Mouse (Mus musculus) ES-Bruce4 (cell line): ENCODE measurements around the gene Apoh. TPM values are rescaled to one million over a fixed set of nuclear protein-coding genes. Genes with fewer than 3 reads are reported as not detected.

Source experiments
- H3K27ac ChIP-seq: 2 replicates; pipeline ENCODE4 v1.5.1; 2012; ENCODE audit warnings: low read length, inconsistent platforms; ENCODE audit not compliant: insufficient read depth
- H3K27me3 ChIP-seq: 2 replicates; pipeline ENCODE4 v1.6.1; 2012; ENCODE audit warnings: mild to moderate bottlenecking, low read length, inconsistent platforms; ENCODE audit not compliant: control insufficient read depth, poor library complexity, insufficient read depth, severe bottlenecking
- H3K36me3 ChIP-seq: 2 replicates; pipeline ENCODE4 v1.6.1; 2012; ENCODE audit warnings: inconsistent platforms, mild to moderate bottlenecking, low read length, moderate library complexity; ENCODE audit not compliant: control insufficient read depth, poor library complexity, insufficient read depth, severe bottlenecking
- H3K4me1 ChIP-seq: one replicate; pipeline ENCODE4 v1.8.1; 2011; ENCODE audit warnings: low read length; ENCODE audit not compliant: control insufficient read depth, insufficient read depth
- H3K4me3 ChIP-seq: 2 replicates; pipeline ENCODE4 v1.5.1; 2011; ENCODE audit warnings: low read depth, mild to moderate bottlenecking, low read length
- H3K9ac ChIP-seq: 2 replicates; pipeline ENCODE4 v1.6.1; 2012; ENCODE audit warnings: low read depth, mild to moderate bottlenecking, inconsistent platforms; ENCODE audit not compliant: poor library complexity, severe bottlenecking
- H3K9me3 ChIP-seq: replicated peaks from 2 replicates; pipeline ENCODE4 v1.6.1; 2012; ENCODE audit warnings: mild to moderate bottlenecking, low read length, inconsistent platforms; ENCODE audit not compliant: control insufficient read depth, poor library complexity, insufficient read depth, severe bottlenecking
- CTCF ChIP-seq: IDR thresholded peaks from one replicate; pipeline ENCODE4 v1.8.1; 2011; ENCODE audit warnings: low read depth, low read length
- EP300 ChIP-seq: IDR thresholded peaks from 2 replicates; pipeline ENCODE4 v1.6.1; 2011; ENCODE audit warnings: low read depth, low read length; ENCODE audit not compliant: insufficient read depth
- POLR2A ChIP-seq: IDR thresholded peaks from one replicate; pipeline ENCODE4 v1.8.1; 2011; ENCODE audit warnings: low read length; ENCODE audit not compliant: insufficient read depth
- polyA plus RNA-seq: library from polyadenylated mRNA; stranded (reverse); fragments of >200 nt; gene quantifications from 2 replicates; pipeline ENCODE4 v1.2.4, GENCODE M21; 2011; ENCODE audit warnings: low read depth; ENCODE audit not compliant: missing spikeins, insufficient read depth, insufficient read length

Gene Apoh
- polyA plus RNA-seq, 1 experiment = not detected

DNA sequence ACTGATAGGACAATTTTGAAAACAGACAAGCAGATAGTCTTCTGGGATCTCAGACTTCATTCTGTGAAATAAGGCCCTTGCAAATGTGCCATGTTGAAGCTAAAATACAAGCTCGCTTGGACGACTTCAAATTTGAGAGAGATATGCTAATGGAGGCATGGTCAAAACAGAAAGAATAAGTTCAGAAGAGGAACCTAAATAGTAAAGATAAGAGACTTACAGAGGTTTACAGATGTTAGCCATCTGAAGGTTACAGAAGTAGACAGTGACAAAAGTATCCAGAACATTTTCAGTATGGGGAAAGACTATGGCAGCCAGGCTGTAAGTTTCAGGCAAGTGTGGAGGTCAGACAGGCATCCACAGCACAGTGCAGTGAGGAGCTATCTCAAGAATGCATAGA lies 21.0 kb upstream of the Apoh start:
- Histone ChIP-seq H3K4me3 (no peak overlapping the region), H3K27me3 (no peaks in the 10 kb centered on the region), H3K36me3 (no peaks in the 10 kb centered on the region), H3K9ac (no peak overlapping the region), H3K9me3 (no peaks in the 10 kb centered on the region), H3K4me1 (no peaks in the 10 kb centered on the region), H3K27ac (no peak overlapping the region)
- TF ChIP-seq EP300 (no peak), POLR2A (no peak)

DNA sequence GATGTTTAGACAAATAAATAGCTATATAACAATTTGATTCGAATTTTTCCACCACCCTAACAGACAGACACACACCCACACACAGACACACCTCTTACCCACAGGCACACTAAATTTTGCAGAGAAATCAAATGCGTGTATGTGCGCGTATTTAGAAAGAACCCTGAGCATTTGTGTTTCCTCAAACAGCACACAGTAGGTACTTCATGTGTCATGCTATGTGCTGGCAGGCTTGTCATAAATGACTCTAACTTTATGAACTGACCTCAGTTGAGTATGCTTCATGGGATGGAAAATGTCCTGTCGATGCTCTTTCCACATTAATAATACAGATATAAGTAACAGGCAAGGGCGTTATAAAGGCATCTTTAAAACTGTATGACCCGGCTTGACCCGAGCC lies 17.2 kb upstream of the Apoh start:
- H3K4me3 ChIP-seq = no peak overlapping the region
- H3K9ac ChIP-seq = no peak overlapping the region
- no peak for TF ChIP-seq CTCF
- TF ChIP-seq EP300 = no peak
- no peak for TF ChIP-seq POLR2A

DNA sequence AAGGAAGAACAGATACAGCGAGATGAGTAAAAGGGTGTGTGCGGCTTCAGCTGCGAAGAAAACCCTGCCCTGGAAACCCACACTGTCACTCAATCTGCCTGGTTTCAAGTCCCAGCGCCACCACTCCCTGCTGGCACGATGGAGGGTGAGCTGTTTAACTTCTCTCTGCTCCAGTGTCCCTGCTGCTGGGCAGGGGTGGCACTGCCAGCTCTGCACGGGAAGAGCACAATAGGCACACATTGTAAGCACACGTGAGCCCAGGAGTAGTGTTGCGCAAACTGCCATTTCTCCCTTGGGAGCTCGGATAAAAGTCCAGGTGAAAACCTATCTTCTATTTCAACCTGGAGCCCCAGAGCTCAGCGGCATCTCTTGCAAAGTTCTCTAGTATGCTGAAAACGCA lies 12.3 kb upstream of the Apoh start:
- Histone ChIP-seq H3K36me3 (no peaks in the 10 kb centered on the region), H3K9ac (no peak overlapping the region), H3K27me3 (no peaks in the 10 kb centered on the region), H3K4me1 (no peaks in the 10 kb centered on the region), H3K9me3 (no peaks in the 10 kb centered on the region), H3K4me3 (no peak overlapping the region), H3K27ac (no peak overlapping the region)
- no peak for TF ChIP-seq POLR2A
- TF ChIP-seq EP300 = no peak
- TF ChIP-seq CTCF = no peak

More for the DNA sequence above, 17.2 kb upstream of the Apoh start:
- Histone ChIP-seq H3K27me3 (no peaks in the 10 kb centered on the region), H3K36me3 (no peaks in the 10 kb centered on the region), H3K27ac (no peak overlapping the region), H3K9me3 (no peaks in the 10 kb centered on the region), H3K4me1 (no peaks in the 10 kb centered on the region)

DNA sequence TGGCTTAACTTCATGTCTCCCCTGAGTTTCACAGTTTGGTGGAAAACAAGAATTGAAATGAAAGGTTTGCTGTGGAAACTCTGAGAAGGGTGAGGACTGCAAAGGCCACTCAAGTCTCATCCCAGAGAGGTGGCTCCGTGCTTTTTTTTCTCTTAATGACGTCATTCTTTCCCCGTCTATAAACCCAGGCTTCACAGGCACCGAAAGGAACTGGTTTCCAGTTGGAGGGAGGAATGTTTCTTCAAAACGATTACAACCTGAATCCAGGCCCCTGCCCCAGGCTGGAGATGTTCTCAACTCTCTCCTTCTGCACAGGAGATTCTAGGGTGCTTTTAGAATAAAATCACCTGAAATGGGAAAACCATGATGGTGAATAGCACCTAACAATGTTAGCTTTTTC lies 10.1 kb upstream of the Apoh start:
- TF ChIP-seq EP300 (no peak), POLR2A (no peak), CTCF (no peak)

DNA sequence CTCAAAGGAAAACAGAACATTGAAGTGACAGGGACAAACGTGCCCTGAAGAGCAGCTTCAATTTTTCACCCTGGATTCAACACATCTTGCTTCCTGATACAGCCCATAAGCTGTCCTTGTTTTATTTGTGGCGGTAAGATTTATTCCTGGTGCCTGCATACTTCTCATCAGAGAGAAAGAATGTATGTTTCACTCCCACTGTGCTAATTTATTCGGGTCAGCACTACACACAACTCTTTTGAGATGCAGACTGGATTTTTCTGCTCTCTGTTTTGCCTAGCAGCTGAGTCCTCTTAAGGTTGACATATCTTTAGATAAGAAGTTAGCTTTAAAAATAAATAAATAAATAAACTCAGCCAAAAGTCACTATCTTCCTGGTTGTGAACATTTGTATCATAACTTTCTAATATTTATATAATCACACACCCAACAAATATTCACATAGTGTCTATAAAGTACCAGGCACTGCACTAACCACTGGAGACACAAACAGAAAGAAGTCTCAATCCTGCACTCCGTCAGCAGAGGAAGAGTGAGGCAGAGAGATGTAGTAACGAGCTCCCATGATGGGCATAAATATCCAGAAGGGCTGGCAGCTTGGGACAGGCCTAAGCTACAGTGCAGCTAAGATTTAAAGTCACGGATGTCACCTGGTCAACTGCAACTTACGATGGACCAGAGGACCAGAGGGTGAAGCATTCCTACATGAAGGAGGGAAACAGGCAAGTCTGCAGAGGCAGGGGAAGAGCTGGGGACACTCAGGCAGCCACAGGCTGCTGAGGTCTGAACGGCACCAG lies 9.4 kb upstream of the Apoh start:
- TF ChIP-seq CTCF (no peak), POLR2A (no peak), EP300 (no peak)
- no peak overlapping the region for H3K27ac ChIP-seq
- H3K4me1 ChIP-seq = no peaks in the 10 kb centered on the region
- no peak overlapping the region for H3K4me3 ChIP-seq
- no peak overlapping the region for H3K9ac ChIP-seq
- H3K9me3 ChIP-seq = no peaks in the 10 kb centered on the region
- no peaks in the 10 kb centered on the region for H3K36me3 ChIP-seq
- no peaks in the 10 kb centered on the region for H3K27me3 ChIP-seq

More for the DNA sequence above, 10.1 kb upstream of the Apoh start:
- no peaks in the 10 kb centered on the region for H3K4me1 ChIP-seq
- no peaks in the 10 kb centered on the region for H3K27me3 ChIP-seq
- no peak overlapping the region for H3K4me3 ChIP-seq
- H3K9ac ChIP-seq = no peak overlapping the region
- H3K36me3 ChIP-seq = no peaks in the 10 kb centered on the region
- H3K9me3 ChIP-seq = no peaks in the 10 kb centered on the region
- no peak overlapping the region for H3K27ac ChIP-seq

DNA sequence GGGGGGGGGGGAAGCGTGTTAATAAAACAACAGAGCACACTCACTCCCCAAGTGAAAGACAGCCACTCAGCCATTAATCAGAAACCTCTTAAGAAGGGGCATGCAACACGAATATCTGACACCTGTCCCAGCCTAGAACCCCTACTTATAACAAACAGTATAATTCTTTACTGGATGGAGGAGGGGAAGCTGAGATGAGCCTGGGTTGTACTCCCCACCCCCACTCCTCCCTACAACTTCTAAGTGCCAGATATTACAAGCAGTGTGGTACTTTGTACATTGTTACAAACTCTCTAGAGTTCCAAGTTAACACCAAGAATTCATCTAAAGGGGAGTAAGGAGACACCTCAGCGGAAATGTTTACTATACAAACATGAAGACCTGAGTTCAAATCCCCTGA lies 8.5 kb upstream of the Apoh start:
- no peaks in the 10 kb centered on the region for H3K27me3 ChIP-seq
- TF ChIP-seq EP300 = no peak
- no peak for TF ChIP-seq POLR2A
- no peak for TF ChIP-seq CTCF
- H3K4me1 ChIP-seq = no peaks in the 10 kb centered on the region
- no peak overlapping the region for H3K4me3 ChIP-seq
- H3K36me3 ChIP-seq = no peaks in the 10 kb centered on the region
- H3K27ac ChIP-seq = no peak overlapping the region
- H3K9me3 ChIP-seq = no peaks in the 10 kb centered on the region
- H3K9ac ChIP-seq = no peak overlapping the region
